Mouse (Mus musculus) E14TG2a.4 (cell line): Measurements from ENCODE around the gene Igsf3.

Experiments
- CTCF ChIP-seq: conservative IDR thresholded peaks from 2 replicates; pipeline ENCODE4 v1.5.1; 2014; ENCODE audit warnings: low read length
- POU5F1 ChIP-seq: IDR thresholded peaks from 2 replicates; pipeline ENCODE4 v1.6.1; 2014; ENCODE audit warnings: low read length, borderline replicate concordance

- TF ChIP-seq CTCF, result no peak
- TF ChIP-seq POU5F1, result no peak
These were observed 28.6 kb downstream of the Igsf3 start for GRCm38 (mm10) chr3:101405495-101405894.
